Mouse (Mus musculus) cerebellum, adult 9-10 months (tissue): ENCODE measurements at regions not wholly inside any gene's neighbourhood (a gene's known extent, or its start where the extent isn't known, plus 50 kb on each side); places are given as distances from the start of the nearest gene placed in this dataset.
A peak's percentile ranks its signal among the peaks of the same experiment; 100 is the strongest.

ENCODE experiments used
- DNase-seq: peaks from one replicate; pipeline ENCODE4 v3.0.0; 2022

DNA sequence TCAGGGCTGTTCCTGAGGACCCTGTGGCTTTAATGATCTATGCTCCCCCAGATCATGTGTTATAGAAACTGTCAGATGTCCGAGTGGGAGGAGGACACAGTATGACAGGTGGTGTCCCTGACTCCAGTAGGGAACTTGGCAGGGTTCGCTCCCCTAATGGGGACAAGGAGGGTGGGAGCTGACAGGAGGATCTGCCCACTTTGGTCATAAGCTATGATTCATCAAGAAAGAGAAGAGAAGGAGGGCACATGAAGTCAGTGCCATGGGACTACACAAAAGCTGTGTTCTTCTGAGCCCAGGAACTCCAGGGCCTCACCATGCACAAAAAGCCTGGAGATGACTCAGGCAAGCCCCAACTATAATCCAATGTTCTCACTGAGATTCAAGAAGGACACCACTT is 162.2 kb upstream of the Brinp1 start:
- peak; percentile 87 for DNase-seq

DNA sequence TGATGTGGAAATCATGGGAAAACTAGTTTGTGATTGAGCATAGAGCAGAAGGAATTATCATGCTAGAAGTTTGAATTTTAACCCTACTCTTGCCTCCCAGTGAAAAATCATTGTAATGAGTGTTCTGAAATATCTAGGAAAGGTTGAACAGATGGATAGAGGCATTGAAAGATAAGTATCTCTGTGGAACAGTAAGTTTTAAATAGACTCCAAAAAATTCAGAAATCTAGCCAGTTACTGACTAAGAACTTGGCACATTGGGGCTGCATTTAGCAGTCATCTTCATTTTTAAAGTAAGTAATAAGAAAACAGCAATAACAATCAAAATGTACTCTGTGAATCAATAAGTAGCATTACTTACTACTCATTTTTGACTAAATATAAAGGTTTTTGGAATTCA is 151.0 kb upstream of the Brinp1 start:
- no peak for DNase-seq

DNA sequence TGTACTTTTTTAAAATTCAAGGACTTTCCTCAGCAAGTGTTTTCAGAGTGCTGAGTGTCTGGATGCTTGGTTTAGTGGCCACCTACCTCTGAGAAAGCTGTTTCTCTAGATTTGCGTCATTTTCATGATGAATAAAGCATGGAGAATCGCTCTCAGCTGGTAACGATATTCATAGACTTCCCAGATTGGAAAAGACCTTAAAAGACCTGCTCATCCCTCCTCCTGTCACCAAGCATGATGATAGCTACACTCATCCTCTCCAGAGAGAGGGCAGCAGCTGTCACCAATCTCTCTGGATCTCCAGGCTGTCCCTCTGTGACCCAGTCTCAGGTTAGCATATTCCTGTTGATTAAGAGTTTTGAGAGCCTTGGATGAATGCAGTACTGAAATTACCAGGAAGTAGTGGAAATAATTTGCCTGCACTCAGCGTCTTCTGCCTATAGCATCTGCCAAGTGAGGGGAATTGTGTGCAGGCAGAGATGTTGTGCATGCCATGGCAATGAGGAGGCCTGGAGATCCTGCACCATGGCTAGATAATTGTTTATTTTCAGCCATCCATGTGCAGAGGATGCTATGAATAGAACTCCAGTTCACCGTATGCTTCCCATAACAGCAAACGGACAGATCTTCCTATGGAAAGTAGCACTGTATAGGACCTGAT is 141.7 kb upstream of the Brinp1 start:
- no peak for DNase-seq

DNA sequence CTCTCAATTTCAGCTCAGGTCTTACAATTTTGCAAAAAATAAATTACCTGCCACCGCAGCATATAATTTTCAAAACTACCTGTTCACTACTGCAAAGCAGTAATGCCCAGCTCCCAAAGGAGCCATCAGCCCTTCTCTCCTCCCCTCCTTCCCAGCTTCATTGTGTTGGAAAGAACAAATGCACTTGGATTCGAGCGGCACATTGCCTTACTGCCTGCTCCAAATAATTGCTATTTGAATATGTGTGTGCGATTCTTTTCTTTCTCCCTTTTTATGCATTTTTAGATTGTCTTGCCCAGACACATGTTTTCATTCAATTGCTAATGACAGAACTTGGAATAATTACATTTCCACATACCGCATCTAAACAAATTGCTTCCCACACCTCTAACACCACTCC is 123.9 kb upstream of the Brinp1 start:
- no peak for DNase-seq

DNA sequence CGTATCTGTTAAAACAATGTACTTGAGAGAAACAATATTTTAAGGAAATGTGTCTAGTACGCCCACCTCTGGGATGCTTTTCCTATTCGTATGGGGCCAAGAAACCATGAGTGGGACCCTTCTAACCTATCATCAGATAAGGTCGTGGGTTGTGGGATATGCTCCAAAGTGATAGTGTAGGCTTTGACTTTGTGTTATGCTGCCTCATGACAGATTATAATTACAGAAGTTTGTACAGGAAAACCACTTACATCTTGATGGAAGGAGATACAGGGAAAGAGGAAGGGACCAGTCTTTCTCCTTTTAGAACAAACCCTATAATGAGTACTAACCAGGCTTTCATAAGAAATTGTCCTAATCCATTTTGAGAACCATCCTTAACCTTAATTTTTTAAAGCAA is 123.1 kb upstream of the Brinp1 start:
- DNase-seq, result no peak

DNA sequence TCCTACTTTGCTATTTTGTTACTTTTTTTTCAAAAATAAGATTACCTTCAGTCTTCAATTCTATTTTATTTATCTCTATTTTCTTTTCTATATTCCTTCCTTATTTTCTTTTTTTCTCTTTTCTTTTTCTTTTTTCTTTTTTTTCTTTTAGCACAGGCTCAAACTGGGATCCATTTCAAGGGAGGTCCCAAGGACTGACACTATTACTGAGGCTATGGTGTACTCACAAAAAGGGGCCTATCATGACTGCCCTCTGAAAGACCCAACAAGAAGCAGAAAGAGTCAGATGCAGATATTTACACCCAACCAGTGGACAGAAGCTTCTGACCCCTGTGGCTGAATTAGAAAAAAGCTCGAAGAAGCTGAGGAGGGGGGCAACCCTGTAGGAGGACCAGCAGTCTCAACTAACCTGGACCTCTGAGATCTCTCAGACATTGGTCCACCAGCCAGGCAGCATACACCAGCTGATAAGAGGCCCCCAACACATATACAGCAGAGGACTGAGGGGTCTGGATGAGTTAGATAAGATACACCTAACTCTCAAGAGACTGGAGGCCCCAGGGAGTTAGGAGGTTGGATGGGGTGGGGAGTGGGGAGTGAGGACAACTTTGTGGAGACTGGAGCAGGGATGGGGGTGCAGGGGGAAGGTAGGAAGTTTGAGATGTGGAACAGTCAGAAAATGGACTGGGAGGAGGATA is 85.6 kb upstream of the Brinp1 start:
- DNase-seq, result no peak

DNA sequence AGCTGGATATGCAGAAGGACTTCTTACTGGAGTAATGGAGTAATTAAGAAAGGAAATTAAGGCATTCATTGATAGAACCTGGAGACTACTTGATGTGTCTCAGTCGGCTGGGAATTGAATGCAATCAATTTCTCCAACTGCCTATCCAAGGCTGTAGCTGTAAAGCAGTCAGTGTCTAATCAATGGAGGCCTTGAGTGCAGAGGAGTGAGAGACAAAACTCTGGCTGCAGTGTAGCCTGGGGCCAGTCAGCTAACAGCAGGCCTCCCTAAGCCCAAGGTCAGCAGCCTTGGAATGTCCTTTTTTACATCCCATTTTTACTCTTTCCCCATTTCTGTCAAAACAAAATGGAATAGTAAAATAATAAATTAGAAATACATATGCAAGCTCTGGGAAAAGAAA is 80.0 kb upstream of the Brinp1 start:
- DNase-seq, result no peak

DNA sequence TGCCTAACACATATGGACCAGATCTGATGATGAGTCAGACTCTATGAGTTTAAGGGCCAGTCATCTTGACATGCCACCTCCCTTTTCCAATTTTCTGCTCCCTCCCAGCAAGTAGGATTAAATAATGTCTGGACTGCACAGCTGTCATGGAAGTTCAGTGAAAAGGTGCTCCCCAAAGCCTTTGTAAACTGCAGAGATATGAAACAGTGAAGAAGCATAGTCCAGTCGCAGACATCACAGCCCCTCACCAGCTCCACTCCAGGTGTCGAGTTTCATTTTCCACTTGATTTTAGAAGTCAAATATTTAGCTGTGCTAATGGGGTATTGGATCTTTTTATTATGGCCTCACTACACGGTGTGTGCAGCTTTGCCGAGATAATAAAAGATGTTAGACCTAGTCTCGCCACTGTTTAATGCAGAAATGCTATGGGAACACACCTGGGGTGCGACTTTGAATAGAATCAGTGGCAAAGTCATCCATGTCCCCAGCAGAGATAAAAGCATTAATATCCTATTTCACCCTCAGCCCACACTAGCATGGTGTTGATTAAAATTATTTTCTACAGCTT is 66.0 kb upstream of the Brinp1 start:
- no peak for DNase-seq

DNA sequence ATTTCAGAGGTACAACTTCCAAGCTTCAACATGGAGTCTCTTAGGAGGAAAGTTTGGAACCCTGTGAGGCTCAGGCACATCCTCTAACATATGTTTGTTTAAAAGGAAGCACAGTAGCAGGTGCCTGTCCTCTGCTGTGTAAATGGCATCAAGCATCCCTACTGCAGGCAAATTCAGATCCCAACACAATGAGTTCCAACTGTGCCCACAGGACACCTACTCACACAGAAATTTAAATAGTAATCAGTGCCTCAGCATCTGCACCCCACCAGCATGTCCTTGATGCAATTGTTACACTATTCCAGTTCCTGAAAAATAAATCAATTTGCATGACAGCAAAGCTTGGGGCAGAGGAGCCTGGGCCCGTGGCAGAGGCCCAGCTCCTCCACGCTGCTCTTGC is 61.2 kb upstream of the Brinp1 start:
- no peak for DNase-seq
